Comparison of ENCODE assay signal across 31 mouse cellular contexts in genomic region chr12:21200613-21201012, GRCm38 (mm10).
DNase-seq lines count a peak whose midpoint lies in the region; ATAC-seq and TF ChIP-seq lines count a peak whose summit lies in the region.
"Had no signal": no experiment of that assay in that cellular context is flagged by ENCODE, and none has a peak within 500 bp of the region (broad histone marks: within the 10 kb centered on the region; RNA-seq: fewer than 3 reads in every experiment).

No protein-coding gene starts in this region.

- no peaks in the 10 kb centered on the region for H3K79me2 ChIP-seq in liver, adult 2 months (ENCODE audit: control insufficient read depth, insufficient read depth, low read length)

- no peaks in the 10 kb centered on the region for H3K27me3 ChIP-seq in liver, adult 2 months (ENCODE audit: control insufficient read depth, insufficient read depth, low read length)
- no peaks in the 10 kb centered on the region for H3K27me3 ChIP-seq in intestine, embryonic 16.5 days (replicated peaks; ENCODE audit: control insufficient read depth, insufficient read depth, low read length)
- no peaks in the 10 kb centered on the region for H3K27me3 ChIP-seq in liver, postnatal 0 days (ENCODE audit: insufficient read depth, low read length)
- H3K27me3 ChIP-seq: forebrain, embryonic 12.5 days; heart, embryonic 15.5 days; megakaryocyte, embryonic 14.5 days; midbrain, embryonic 12.5 days; neural tube, embryonic 12.5 days had no signal

- no peak for TF ChIP-seq CTCF in liver, adult 2 months (IDR thresholded peaks at IDR 0.05; ENCODE audit: low read depth, low read length)
- TF ChIP-seq CTCF in liver, postnatal 0 days (IDR thresholded peaks at IDR 0.05; ENCODE audit: low read depth): no peak

- peak; percentile 58 for ATAC-seq in intestine, embryonic 16.5 days
- ATAC-seq in liver, postnatal 0 days: peak; percentile 50; the same call in 1 of the 2 replicates
- ATAC-seq: CD4-positive, CD25-positive, alpha-beta regulatory T cell, adult 4 months; forebrain, postnatal 0 days; hindbrain, embryonic 16.5 days; lung, postnatal 0 days had no signal

- WGBS in liver, adult 2 months: 35% methylated on average over 8 of the region's 8 CpGs
- 86% methylated on average over 8 of the region's 8 CpGs for WGBS in intestine, embryonic 16.5 days
- 64% methylated on average over 8 of the region's 8 CpGs for WGBS in liver, postnatal 0 days (ENCODE audit: insufficient replicate concordance)

- no peak for TF ChIP-seq POLR2A in liver, adult 2 months (IDR thresholded peaks at IDR 0.05; ENCODE audit: extremely low read depth, insufficient read depth, low read length)

- no peak overlapping the region for H3K9ac ChIP-seq in liver, adult 2 months (ENCODE audit: low read depth, low read length)
- no peak overlapping the region for H3K9ac ChIP-seq in intestine, embryonic 16.5 days (ENCODE audit: low read depth, low read length)
- no peak overlapping the region for H3K9ac ChIP-seq in liver, postnatal 0 days (replicated peaks)
- H3K9ac ChIP-seq: forebrain, embryonic 12.5 days; forebrain, postnatal 0 days; heart, embryonic 15.5 days; midbrain, embryonic 12.5 days; neural tube, embryonic 12.5 days had no signal

- H3K36me3 ChIP-seq in liver, adult 2 months (ENCODE audit: control insufficient read depth, insufficient read depth, low read length): no peaks in the 10 kb centered on the region
- 0 out of 2 replicates have a peak, but pooled peaks cover 2% of the 10 kb centered on the region for H3K36me3 ChIP-seq in intestine, embryonic 16.5 days (ENCODE audit: control insufficient read depth, insufficient read depth, low read length)
- H3K36me3 ChIP-seq in liver, postnatal 0 days (replicated peaks; ENCODE audit: insufficient read depth, low read length): no peaks in the 10 kb centered on the region
- H3K36me3 ChIP-seq: heart, embryonic 15.5 days had no signal

- no peak overlapping the region for H3K4me3 ChIP-seq in liver, adult 2 months (ENCODE audit: insufficient read depth, low read depth, low read length)
- H3K4me3 ChIP-seq in intestine, embryonic 16.5 days (ENCODE audit: low read length): no peak overlapping the region
- H3K4me3 ChIP-seq in liver, postnatal 0 days (ENCODE audit: low read depth, low read length): no peak overlapping the region
- H3K4me3 ChIP-seq: erythroblast, embryonic 14.5 days; forebrain, embryonic 12.5 days; heart, embryonic 10.5 days; heart, embryonic 15.5 days; megakaryocyte, embryonic 14.5 days; midbrain, embryonic 12.5 days; myocyte; neural tube, embryonic 12.5 days had no signal

- DNase-seq in liver, adult 2 months (ENCODE audit: extremely low read depth, low read depth, low spot score): peak; percentile 73
- no peak for DNase-seq in liver
- DNase-seq in liver, postnatal 0 days: no peak
- no peak for DNase-seq in urinary bladder, postnatal 25 days (ENCODE audit: low spot score)
- DNase-seq in cerebellum, postnatal 25 days: no peak
- no peak for DNase-seq in cerebellum, postnatal 14 days
- DNase-seq: adrenal gland, postnatal 25 days; cerebellum, adult 11-12 months; cerebellum, adult 9-11 months; forebrain, postnatal 0 days; gastrocnemius, postnatal 25 days; heart, adult 11 months; kidney, adult 11 months; kidney, postnatal 10 days; layer of hippocampus, postnatal 36 days; lung, adult 18-20 months; lung, postnatal 4 days; right cerebral cortex, postnatal 4 days; thymus, postnatal 25 days had no signal

- H3K4me1 ChIP-seq in liver, adult 2 months (ENCODE audit: control insufficient read depth, insufficient read depth, low read length): peaks cover 2% of the 10 kb centered on the region; the same call in 1 of the 2 replicates
- H3K4me1 ChIP-seq in intestine, embryonic 16.5 days (ENCODE audit: control insufficient read depth, insufficient read depth, low read length): peaks cover 13% of the 10 kb centered on the region
- peaks cover 29% of the 10 kb centered on the region for H3K4me1 ChIP-seq in liver, postnatal 0 days (ENCODE audit: insufficient read depth)

- H3K4me2 ChIP-seq in intestine, embryonic 16.5 days (ENCODE audit: low read depth, low read length): no peak overlapping the region
- H3K4me2 ChIP-seq in liver, postnatal 0 days (ENCODE audit: low read depth, low read length): no peak overlapping the region
- H3K4me2 ChIP-seq: forebrain, embryonic 12.5 days; heart, embryonic 15.5 days; midbrain, embryonic 12.5 days; neural tube, embryonic 12.5 days had no signal

- H3K9me3 ChIP-seq in intestine, embryonic 16.5 days (ENCODE audit: control insufficient read depth, low read length): no peaks in the 10 kb centered on the region
- no peaks in the 10 kb centered on the region for H3K9me3 ChIP-seq in liver, postnatal 0 days (ENCODE audit: low read length)
- H3K9me3 ChIP-seq: forebrain, embryonic 12.5 days; heart, embryonic 10.5 days; heart, embryonic 15.5 days; megakaryocyte, embryonic 14.5 days; midbrain, embryonic 12.5 days; neural tube, embryonic 12.5 days had no signal

- H3K27ac ChIP-seq in liver, adult 2 months (replicated peaks; ENCODE audit: insufficient read depth, low read depth, low read length): no peak overlapping the region
- no peak overlapping the region for H3K27ac ChIP-seq in intestine, embryonic 16.5 days (ENCODE audit: low read length)
- H3K27ac ChIP-seq in liver, postnatal 0 days (ENCODE audit: low read depth): peak overlapping the region; percentile 64
- H3K27ac ChIP-seq: forebrain, embryonic 12.5 days; heart, embryonic 10.5 days; heart, embryonic 15.5 days; midbrain, embryonic 12.5 days; neural tube, embryonic 12.5 days had no signal

- no peak for TF ChIP-seq EP300 in liver, postnatal 0 days (IDR thresholded peaks at IDR 0.05; ENCODE audit: low read depth)
